Mouse (Mus musculus) T-cell, adult 2 months (primary cell): Measurements from ENCODE around the gene Pik3r3.
"Not testable (repeated sequence)": the region's sequence is repeated elsewhere in the genome, so short reads cannot be mapped to it uniquely, and the experiment has no call there.

Experiments
- DNase-seq: peaks from one replicate; pipeline ENCODE4 v3.0.0; 2022; ENCODE audit warnings: low spot score

Gene Pik3r3

DNA sequence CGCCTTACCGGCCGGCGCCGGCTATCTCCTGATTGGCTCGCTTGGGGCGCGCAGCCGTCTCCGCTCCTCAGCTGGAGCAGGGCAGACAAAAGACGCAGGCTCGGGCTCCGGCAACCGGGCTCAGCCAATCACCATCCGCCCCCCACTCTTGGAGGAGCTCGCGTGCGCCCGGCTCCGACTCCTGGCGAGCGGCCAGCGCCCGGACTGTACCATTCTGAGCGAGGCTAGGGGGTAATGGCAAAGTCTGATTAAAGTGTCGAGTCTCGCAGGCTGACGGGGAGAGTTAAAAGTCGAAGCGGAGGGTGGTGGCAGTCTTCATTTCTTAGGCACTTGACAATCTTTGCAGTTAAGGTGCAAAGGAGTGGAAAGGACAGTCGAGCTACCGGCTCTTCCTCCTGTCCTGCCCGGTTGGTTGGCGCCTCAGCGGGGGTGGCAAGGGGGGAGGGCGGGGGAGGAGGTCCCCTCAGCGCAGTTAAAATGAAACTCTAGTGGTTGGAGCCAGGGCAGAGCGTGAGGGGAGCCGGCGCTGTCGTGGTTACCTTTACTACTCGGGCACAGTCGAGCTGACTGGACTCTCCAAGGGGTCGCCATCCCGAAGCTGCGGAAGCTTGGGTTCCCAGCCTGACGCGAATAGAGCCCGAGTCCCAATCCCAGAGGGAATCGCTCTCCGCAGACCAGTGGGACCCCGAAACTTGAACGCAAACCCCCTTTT, at the start of gene Pik3r3:
TSS of gene Pik3r3 (plus strand) at position 479 of the 712 bp plus-strand sequence.
- DNase-seq = peak; percentile 98

DNA sequence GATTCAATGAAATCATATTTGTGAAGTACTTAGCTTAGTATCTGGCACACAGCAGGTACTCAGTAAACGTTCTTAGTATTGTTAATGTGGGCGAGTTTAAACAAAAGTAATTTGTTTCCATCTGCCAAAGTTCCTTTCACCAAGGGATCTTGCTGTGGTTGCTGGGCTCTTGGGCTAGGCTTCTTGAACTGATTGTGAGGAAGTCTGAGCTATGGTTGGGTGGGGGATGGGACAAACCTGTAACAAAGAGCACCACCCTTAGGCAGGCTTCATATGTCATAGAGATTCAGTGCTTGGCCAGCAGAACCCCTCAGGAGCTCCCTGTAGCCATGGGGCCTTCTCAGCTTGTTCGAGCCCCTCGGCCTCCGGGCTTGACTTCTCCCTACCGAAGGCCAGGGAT, 48.3 kb upstream of the Pik3r3 start, which contains the start of the genes 1700042G07Rik and Gm49337:
TSS of gene 1700042G07Rik (plus strand) at position 301 of the 400 bp plus-strand sequence.
TSS of gene Gm49337 (plus strand) at position 313 of the 400 bp plus-strand sequence.
- no peak for DNase-seq

DNA sequence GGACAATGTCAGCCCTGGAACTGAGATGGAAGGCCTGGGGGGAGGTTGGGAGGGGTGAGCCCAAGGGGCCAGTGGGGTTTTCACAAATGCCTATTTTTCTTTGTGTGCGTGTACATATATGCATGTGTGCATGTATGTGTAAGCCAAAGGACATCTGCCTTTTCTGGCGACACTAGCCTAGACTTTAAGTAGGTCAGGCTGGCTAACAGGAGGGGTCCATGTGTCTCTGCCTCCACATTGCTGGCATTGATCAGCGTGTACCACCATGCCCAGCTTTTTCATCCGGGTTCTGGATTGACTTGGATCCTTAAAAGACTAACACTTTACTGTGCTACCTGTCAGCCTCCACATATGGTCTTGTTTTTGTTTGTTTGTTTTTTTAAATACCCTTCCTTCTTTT, 47.7 kb upstream of the Pik3r3 start:
- no peak for DNase-seq

GRCm38 (mm10) chr4:116174466-116175116, 46.8 kb upstream of the Pik3r3 start:
- DNase-seq = no peak

- no peak for DNase-seq
Observed at GRCm38 (mm10) chr4:116175136-116175535, 46.3 kb upstream of the Pik3r3 start.

DNA sequence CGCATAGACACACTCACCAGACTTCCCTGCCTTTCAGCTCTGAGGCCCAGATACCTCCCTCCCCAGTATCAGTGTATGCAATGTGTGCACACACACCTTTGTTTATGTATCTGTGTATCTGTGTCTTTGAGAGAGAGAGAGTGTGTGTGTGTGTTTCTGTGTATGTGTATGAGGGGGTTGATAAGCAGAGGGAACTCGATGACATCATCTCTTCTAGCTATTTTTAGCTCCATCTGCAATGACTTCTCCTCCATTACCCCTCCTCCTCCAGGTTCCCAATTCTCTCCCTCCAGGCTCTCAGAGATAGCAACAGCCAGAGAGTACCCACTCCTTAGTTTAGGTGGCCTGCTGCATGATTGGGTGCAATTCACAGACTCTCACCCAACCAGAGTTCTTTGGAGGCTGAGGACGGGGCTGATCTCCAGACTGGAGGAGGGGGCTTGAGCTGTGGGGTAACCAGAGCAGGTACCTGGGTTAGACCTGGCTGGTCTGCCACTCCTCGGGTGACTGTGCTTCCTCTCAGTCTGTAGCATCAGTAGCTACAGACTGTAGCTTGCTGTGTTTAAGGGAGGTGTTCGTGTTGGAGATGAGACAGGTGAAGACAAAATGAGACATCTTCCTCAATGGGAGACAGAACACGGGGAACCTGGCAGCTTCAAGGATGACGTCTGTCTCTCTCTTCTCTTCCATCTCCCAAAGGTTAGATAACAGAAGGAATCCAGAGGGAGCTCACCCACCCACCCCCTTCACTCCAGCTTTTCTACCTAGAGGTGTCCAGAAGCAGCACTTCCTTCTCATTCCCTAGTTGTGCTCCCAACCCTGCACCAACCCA, 45.5 kb upstream of the Pik3r3 start:
- DNase-seq = no peak

GRCm38 (mm10) chr4:116176543-116176988, 44.9 kb upstream of the Pik3r3 start:
- peak; percentile 8 for DNase-seq

GRCm38 (mm10) chr4:116177140-116177539, 44.3 kb upstream of the Pik3r3 start:
- DNase-seq = no peak

GRCm38 (mm10) chr4:116182079-116182478, 39.3 kb upstream of the Pik3r3 start:
- DNase-seq = no peak

DNA sequence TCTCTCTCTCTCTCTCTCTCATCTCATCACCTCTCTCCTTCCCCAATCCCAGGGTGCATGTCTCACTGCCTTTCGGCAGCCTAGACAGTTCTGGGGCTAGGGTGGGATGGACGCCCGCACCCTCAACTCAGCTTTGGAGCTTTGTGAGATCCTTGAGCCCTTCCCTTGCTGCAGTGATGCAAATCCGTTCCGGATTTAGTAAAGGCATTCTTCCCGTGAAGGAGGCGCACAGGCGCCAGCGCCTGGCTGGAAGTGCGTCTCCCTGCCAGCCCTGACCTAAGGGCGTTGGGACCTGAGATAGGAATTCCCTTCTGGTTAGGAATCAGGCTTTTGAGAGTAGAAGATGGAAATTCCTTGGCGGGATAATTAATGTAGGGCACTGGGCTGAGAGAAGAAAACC, 38.7 kb upstream of the Pik3r3 start:
- no peak for DNase-seq

- no peak for DNase-seq
Observed at GRCm38 (mm10) chr4:116185083-116185482, 36.3 kb upstream of the Pik3r3 start.

DNA sequence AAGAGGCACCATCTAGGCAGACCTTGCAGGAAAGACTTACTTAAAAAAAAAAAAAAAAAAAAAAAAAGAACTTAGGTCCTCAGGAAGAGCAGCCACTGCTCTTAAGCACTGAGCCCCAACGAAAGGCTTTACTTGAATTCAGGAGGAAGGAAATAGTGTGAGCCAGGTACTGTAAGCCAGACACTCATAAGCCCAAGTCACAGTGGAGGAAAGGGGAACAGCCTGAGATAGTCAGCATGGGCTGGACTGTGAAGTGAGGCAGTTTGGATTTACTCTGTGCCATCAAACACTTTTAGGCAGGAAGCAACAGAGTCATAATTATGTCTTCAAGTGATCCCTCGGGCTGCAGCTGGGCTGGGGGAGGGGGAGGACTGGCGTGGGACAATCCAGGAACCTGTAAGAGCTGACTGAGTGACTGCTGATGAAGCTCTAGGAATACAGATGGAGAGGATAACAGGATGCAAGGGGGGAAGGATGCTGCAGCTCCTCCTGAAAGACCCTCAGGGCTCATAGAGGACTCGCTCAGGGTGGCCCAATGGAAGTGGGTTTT, 29.1 kb upstream of the Pik3r3 start:
- no peak for DNase-seq

- no peak for DNase-seq
Observed at GRCm38 (mm10) chr4:116193583-116194383, 27.6 kb upstream of the Pik3r3 start.

DNA sequence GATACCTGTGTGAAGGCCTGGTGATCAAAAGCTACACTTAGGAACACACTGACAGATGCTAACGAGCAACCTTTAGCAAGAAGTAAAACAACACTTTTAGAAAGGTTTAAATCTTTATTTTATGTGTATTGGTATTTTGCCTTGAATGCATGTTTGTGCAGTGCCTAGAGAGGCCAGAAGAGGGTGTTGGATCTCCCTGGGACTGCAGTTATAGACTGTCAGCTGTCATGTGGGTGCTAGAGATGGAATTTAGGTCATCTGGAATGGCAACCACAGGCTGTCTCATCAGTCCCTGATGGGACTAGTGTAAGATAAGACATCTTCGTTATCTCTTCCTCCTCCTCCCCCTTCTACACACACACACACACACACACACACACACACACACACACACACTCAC, 23.0 kb upstream of the Pik3r3 start:
- no peak for DNase-seq

DNA sequence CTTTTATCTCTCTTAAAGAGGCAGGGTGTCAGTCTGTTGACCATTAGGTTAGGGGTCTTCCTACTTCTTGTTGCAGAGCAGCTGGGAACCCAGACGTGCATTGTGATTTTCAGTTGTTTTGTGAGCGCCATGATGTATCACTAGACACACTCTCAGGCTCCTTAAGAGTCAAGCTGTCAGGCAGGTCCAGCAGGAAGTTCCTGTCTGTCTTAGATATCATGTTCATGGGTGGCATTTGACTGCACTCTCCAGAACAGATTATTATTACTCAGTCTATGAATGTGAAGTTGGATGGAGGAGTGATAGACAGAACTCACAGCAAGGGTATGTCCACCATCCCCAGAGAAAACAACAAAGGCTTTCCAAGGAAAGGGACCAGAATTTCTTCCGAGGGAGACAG, 17.0 kb upstream of the Pik3r3 start:
- DNase-seq = no peak

GRCm38 (mm10) chr4:116206531-116206930, 14.9 kb upstream of the Pik3r3 start:
- DNase-seq = no peak

- DNase-seq = no peak
Observed at GRCm38 (mm10) chr4:116208891-116209290, 12.5 kb upstream of the Pik3r3 start.

DNA sequence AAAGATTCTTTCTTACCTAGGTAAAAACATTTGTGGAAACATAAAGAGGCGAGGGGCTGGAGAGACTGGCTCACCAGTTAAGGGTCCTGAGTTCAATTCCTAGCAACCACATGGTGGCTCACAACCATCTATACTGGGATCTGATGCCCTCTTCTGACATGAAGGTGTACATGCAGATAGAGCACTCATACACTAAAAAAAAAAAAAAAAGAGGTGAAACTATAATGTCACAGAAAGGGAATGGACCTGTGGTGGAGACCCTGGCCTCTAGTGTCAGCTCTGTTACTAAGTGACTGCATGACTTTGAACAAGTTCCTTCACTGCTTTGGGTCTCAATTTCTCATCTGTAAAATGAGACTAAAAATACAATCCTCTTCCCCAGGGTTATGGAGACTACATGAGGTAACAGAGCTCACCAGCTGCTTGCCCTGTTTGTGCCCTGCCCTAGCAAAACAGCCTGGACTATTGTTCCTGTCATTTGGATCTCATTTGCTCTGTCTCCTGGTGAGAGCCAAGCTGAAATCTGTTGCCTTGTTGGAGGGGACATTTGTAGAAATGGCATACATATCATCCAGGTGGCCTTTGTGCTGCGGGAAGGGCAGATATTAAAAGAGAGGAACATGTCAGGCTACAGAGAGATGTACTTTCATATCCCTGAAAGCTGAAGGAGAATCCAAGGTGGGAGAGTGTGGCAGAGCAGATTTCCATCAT, 5.4 kb upstream of the Pik3r3 start:
- DNase-seq = no peak

DNA sequence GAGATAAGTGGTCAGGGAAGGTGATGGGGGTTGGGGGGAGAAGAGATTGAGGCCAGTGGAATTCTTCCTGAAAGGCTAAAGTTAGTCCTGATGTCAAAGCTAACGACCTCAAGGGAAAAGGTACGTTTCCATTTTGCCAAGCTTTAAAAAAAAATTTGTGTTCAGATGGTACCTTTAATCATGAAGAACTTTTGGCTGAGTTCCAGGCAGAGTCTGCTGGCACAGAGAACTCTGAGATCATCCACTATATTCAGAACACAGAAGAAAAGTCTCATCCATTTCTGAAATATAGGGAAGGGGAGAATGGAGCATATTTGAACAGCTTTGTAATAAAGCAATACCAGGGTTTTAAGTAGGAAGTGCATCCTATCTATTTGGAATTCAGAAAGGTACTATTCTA, 4.4 kb upstream of the Pik3r3 start:
- no peak for DNase-seq

DNA sequence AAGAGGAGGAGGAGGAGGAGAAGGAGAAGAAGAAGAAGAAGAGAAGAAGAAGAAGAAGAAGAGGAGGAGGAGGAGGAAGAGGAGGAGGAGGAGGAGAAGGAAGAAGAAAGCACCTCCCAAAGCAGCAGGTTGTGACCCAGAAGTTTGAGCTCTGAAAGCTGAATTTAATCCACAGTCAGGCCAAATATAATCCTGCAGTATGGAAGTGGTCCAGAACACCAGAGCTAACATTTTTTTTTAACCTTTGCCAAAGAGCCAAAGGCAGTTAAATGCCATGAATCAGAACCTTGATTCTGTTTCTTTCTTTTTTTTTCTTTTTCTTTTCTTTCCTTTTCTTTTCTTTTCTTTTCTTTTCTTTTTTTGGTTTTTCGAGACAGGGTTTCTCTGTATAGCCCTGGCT, 3.8 kb upstream of the Pik3r3 start:
- not testable (repeated sequence) for DNase-seq

DNA sequence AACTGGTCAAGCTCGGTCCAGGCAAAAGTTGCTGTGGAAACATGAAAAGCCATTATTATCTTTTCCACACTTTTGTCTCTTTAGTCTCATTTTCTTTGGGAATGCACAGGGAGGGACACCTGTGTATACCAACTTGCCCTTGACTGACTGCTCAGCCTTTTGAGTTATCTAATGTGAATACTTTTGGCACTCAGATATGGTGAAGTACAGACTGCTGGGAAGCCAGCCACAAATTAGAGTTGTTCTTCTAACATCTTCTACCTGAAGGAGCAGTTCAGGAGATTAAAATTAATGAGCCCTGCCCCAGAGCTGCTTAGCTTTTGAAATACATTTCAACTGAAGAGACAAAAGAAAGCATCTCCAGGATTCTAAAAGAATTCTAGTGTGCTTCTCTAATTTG, 2.4 kb upstream of the Pik3r3 start:
- DNase-seq = no peak
